8 mouse cellular contexts compared by ENCODE assay signal in genomic region chr5:75066715-75067114, GRCm38 (mm10). TPM values are rescaled to one million over a fixed set of nuclear protein-coding genes. Genes with fewer than 3 reads are reported as not detected.
DNase-seq lines count a peak whose midpoint lies in the region; ATAC-seq and TF ChIP-seq lines count a peak whose summit lies in the region.

No protein-coding gene starts in this region.

- H3K9me3 ChIP-seq in forebrain, embryonic 12.5 days: peaks cover 8% of the 10 kb centered on the region
- no peaks in the 10 kb centered on the region for H3K9me3 ChIP-seq in liver, embryonic 12.5 days (replicated peaks)
- no peaks in the 10 kb centered on the region for H3K9me3 ChIP-seq in stomach, embryonic 15.5 days

- no peak; the same call in 1 of the 2 replicates for ATAC-seq in forebrain, embryonic 12.5 days (ENCODE audit: low FRiP score)
- no peak for ATAC-seq in liver, embryonic 12.5 days
- ATAC-seq in stomach, embryonic 15.5 days (ENCODE audit: insufficient read depth, low FRiP score, low read depth): peak; percentile 58

- no peak overlapping the region; the same call in 1 of the 2 replicates for H3K9ac ChIP-seq in liver, adult 2 months (ENCODE audit: low read depth, low read length)
- H3K9ac ChIP-seq in forebrain, embryonic 12.5 days: peak overlapping the region; percentile 49; the same call in 1 of the 2 replicates
- H3K9ac ChIP-seq in liver, embryonic 12.5 days: no peak overlapping the region
- no peak overlapping the region for H3K9ac ChIP-seq in stomach, embryonic 15.5 days

- H3K36me3 ChIP-seq in liver, adult 2 months (ENCODE audit: control insufficient read depth, insufficient read depth, low read length): no peaks in the 10 kb centered on the region
- H3K36me3 ChIP-seq in forebrain, embryonic 12.5 days (replicated peaks): no peaks in the 10 kb centered on the region
- no peaks in the 10 kb centered on the region for H3K36me3 ChIP-seq in liver, embryonic 12.5 days
- no peaks in the 10 kb centered on the region for H3K36me3 ChIP-seq in stomach, embryonic 15.5 days

- no peaks in the 10 kb centered on the region for H3K79me2 ChIP-seq in liver, adult 2 months (ENCODE audit: control insufficient read depth, insufficient read depth, low read length)

- peaks cover 13% of the 10 kb centered on the region for H3K27me3 ChIP-seq in liver, adult 2 months (ENCODE audit: control insufficient read depth, insufficient read depth, low read length)
- peaks cover 86% of the 10 kb centered on the region for H3K27me3 ChIP-seq in forebrain, embryonic 12.5 days
- H3K27me3 ChIP-seq in liver, embryonic 12.5 days (replicated peaks): peaks cover 58% of the 10 kb centered on the region
- peaks cover 36% of the 10 kb centered on the region for H3K27me3 ChIP-seq in stomach, embryonic 15.5 days (replicated peaks)

- peak overlapping the region; percentile 42; the same call in 1 of the 2 replicates for H3K4me3 ChIP-seq in liver, adult 2 months (ENCODE audit: insufficient read depth, low read depth, low read length)
- peak overlapping the region; percentile 45 for H3K4me3 ChIP-seq in forebrain, embryonic 12.5 days (replicated peaks)
- peak overlapping the region; percentile 37 for H3K4me3 ChIP-seq in liver, embryonic 12.5 days
- peak overlapping the region; percentile 47 for H3K4me3 ChIP-seq in stomach, embryonic 15.5 days (replicated peaks)

- peaks cover 2% of the 10 kb centered on the region; the same call in 1 of the 2 replicates for H3K4me1 ChIP-seq in liver, adult 2 months (ENCODE audit: control insufficient read depth, insufficient read depth, low read length)
- H3K4me1 ChIP-seq in forebrain, embryonic 12.5 days: peaks cover 35% of the 10 kb centered on the region
- H3K4me1 ChIP-seq in liver, embryonic 12.5 days: no peaks in the 10 kb centered on the region
- H3K4me1 ChIP-seq in stomach, embryonic 15.5 days: peaks cover 19% of the 10 kb centered on the region

- TF ChIP-seq CTCF in liver, adult 2 months (IDR thresholded peaks at IDR 0.05; ENCODE audit: low read depth, low read length): no peak

- no peak for DNase-seq in liver, adult 2 months (ENCODE audit: extremely low read depth, low read depth, low spot score)
- no peak for DNase-seq in liver
- DNase-seq in urinary bladder, adult 18-20 months (ENCODE audit: low spot score in 2 of 2): no peak
- DNase-seq in adrenal gland, adult 18-20 months (ENCODE audit: low spot score in 2 of 2): no peak
- DNase-seq in c-Kit-positive CD71-positive TER-119-positive erythroid progenitor cells, embryonic 14.5 days (ENCODE audit: low spot score): no peak

- WGBS in liver, adult 2 months: 10% methylated on average over 8 of the region's 10 CpGs
- 8% methylated on average over 6 of the region's 10 CpGs for WGBS in forebrain, embryonic 12.5 days
- WGBS in liver, embryonic 12.5 days (ENCODE audit: insufficient replicate concordance): 4% methylated on average over 8 of the region's 10 CpGs
- 2% methylated on average over 10 of the region's 10 CpGs for WGBS in stomach, embryonic 15.5 days

- no peak overlapping the region for H3K27ac ChIP-seq in liver, adult 2 months (replicated peaks; ENCODE audit: insufficient read depth, low read depth, low read length)
- no peak overlapping the region for H3K27ac ChIP-seq in forebrain, embryonic 12.5 days
- no peak overlapping the region for H3K27ac ChIP-seq in liver, embryonic 12.5 days
- H3K27ac ChIP-seq in stomach, embryonic 15.5 days: no peak overlapping the region

- TF ChIP-seq POLR2A in liver, adult 2 months (IDR thresholded peaks at IDR 0.05; ENCODE audit: extremely low read depth, insufficient read depth, low read length): no peak

- H3K4me2 ChIP-seq in forebrain, embryonic 12.5 days: peak overlapping the region; percentile 73
- H3K4me2 ChIP-seq in liver, embryonic 12.5 days: peak overlapping the region; percentile 64
- peak overlapping the region; percentile 89 for H3K4me2 ChIP-seq in stomach, embryonic 15.5 days

RNA-seq across cellular contexts. Expression of gene Gsx2, which starts 8.7 kb away (rescaled TPM):
- not detected in 2 replicates for total RNA-seq in liver, adult 2 months (2014; rRNA removed)
- not detected in 2 replicates for polyA plus RNA-seq in liver, adult 2 months (2012; rRNA removed)
- polyA plus RNA-seq in forebrain, embryonic 12.5 days (2016; fragmentation: Nextera tagmentation; extraction: Ambion mirVana): 17.9 and 31.3 TPM in 2 replicates
- polyA plus RNA-seq in liver, embryonic 12.5 days (2016; fragmentation: Nextera tagmentation; extraction: Ambion mirVana): not detected in 2 replicates
- not detected in 2 replicates for polyA plus RNA-seq in stomach, embryonic 15.5 days (2015; fragmentation: Nextera tagmentation; extraction: Ambion mirVana)
- total RNA-seq in adrenal gland, adult 18-20 months (2021): not detected

RNA-seq across cellular contexts. Expression of gene Chic2, which starts 22.1 kb away (rescaled TPM):
- total RNA-seq in liver, adult 2 months (2014; rRNA removed): 11.7 and 20.5 TPM in 2 replicates
- polyA plus RNA-seq in liver, adult 2 months (2012; rRNA removed): 3.0 and 3.2 TPM in 2 replicates
- 48.5 and 53.7 TPM in 2 replicates for polyA plus RNA-seq in forebrain, embryonic 12.5 days (2016; fragmentation: Nextera tagmentation; extraction: Ambion mirVana)
- polyA plus RNA-seq in liver, embryonic 12.5 days (2016; fragmentation: Nextera tagmentation; extraction: Ambion mirVana): 32.5 and 35.1 TPM in 2 replicates
- polyA plus RNA-seq in stomach, embryonic 15.5 days (2015; fragmentation: Nextera tagmentation; extraction: Ambion mirVana): 27.2 and 33.0 TPM in 2 replicates
- total RNA-seq in adrenal gland, adult 18-20 months (2021): 10 to 100 TPM; 25.2 to 25.8 TPM

Comparison
In these comparisons a context has a peak if more than half of its experiments do, and no peak if none do; other contexts are left out.
1. RNA of gene Gsx2, which starts 8.7 kb away (polyA plus RNA-seq): 17.9 to 31.3 TPM in forebrain, embryonic 12.5 days; not detected in liver, adult 2 months, not detected in liver, embryonic 12.5 days and not detected in stomach, embryonic 15.5 days; every median in the first group is over 10 times any median in the second.
2. Peak in every context shown above with its lines, with median percentiles within 50 percentile points of each other: H3K4me3 ChIP-seq and H3K4me2 ChIP-seq.